Mouse (Mus musculus) thymus, postnatal 36 days (tissue): ENCODE results near the gene Ahctf1.
"Not testable (repeated sequence)": the region's sequence is repeated elsewhere in the genome, so short reads cannot be mapped to it uniquely, and the experiment has no call there.

Experiments
- DNase-seq, 2 experiments: peaks; one replicate each; pipeline ENCODE4 v3.0.0; 2022; ENCODE audit warnings: mixed read lengths in 2 of 2

Gene Ahctf1

GRCm38 (mm10) chr1:179802610-179803512, 619 bp downstream of the Ahctf1 start, which contains the start of gene Gm10518:
Gene Gm10518, plus strand, starts transcription at chr1:179803376.
- peak in 1 of 2 experiments; percentile 67 for DNase-seq

DNA sequence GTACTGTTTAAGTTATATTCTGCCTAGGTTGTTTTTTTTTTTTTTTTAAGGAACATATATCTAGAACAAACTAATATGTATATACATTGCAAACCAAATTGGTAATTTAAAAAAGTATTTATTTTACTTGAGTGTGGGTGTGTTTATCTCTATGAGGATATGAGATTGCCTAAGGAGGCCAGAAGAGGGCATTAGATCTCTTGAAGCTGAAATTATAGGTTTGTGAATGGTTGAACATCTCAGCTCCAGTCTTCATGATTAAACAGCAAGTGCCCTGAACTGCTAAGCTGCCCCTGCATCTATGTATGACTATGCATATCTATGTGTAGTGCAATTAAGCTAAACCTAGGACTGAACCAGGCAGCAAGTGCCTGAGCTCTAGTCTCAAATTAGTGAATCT, 4.7 kb downstream of the Ahctf1 start:
- DNase-seq, result no peak

- DNase-seq, result no peak
Observed at GRCm38 (mm10) chr1:179787281-179787680, 16.2 kb downstream of the Ahctf1 start.

- DNase-seq, result no peak
Observed at GRCm38 (mm10) chr1:179785502-179785901, 18.0 kb downstream of the Ahctf1 start.

GRCm38 (mm10) chr1:179784098-179784497, 19.4 kb downstream of the Ahctf1 start:
- no peak for DNase-seq

DNA sequence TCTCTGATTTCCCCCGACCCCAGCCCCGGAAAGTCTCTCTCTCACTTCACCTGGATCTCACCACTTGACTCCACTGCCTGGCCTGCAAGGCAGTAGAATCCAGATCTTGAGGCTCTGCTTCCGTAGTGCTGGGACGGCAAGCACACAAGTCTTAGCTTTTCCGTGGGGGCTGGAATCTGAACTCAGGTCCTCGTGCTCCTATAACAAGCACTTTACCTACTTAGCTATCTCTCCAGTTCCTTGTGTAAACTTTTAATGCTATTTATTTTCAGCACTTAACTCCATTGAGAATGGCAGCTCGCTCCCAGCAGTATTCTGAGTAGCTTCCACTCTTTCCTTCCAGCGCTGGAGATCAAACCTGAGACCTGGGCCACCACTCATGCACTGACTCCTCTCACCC, 26.6 kb downstream of the Ahctf1 start:
- no peak for DNase-seq

- DNase-seq, result no peak
Observed at GRCm38 (mm10) chr1:179760553-179760952, 42.9 kb downstream of the Ahctf1 start.

- no peak for DNase-seq
Observed at GRCm38 (mm10) chr1:179760086-179760485, 43.4 kb downstream of the Ahctf1 start.

GRCm38 (mm10) chr1:179756477-179756876, 47.0 kb downstream of the Ahctf1 start:
- DNase-seq, result no peak

- no peak for DNase-seq
Observed at GRCm38 (mm10) chr1:179753006-179753405, 50.5 kb downstream of the Ahctf1 start.

DNA sequence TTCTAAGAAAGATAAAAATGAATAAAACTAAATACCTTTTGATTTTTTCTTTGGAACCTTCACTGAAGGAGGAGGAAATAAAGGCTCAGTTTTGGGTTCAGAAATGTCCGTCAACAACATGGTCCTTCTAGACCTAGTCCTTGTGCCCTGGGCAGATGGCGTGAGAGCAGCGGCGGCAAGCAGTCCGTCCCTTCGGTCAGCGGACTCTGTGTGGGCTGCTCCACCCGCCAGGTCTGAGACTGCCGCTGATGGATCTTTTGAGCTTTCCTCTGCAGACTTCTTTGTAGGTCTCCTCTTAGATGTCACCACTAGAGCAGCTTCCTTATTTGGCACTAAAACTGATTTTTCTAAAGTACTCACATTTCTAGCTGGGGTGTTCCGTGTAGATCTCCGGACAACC, 51.2 kb downstream of the Ahctf1 start:
- DNase-seq, result no peak

- DNase-seq, result no peak
Observed at GRCm38 (mm10) chr1:179745171-179745570, 58.3 kb downstream of the Ahctf1 start, which contains the start of gene Kif28. Gene Kif28, minus strand, starts transcription at chr1:179745271.

- DNase-seq, result no peak
Observed at GRCm38 (mm10) chr1:179743593-179744193, 59.8 kb downstream of the Ahctf1 start.

DNA sequence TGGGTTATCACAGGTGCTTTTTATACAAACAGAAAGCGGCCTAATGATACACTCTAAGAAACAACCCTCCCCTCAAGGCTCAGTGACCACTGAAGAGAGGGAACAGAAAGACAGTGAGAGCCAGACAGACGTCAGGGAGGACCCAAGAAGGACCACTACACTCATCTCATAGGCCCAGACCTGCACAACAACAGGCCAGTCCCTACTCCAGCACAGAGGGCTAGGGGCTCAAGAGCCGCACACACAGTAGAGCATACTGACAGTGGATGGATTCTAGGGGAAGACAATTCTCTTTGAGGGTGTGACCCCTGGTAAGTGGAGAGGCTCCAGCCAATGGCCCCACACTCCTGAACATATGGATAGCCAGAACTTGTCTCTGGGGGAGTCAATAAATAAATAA, 67.0 kb downstream of the Ahctf1 start:
- no peak for DNase-seq

DNA sequence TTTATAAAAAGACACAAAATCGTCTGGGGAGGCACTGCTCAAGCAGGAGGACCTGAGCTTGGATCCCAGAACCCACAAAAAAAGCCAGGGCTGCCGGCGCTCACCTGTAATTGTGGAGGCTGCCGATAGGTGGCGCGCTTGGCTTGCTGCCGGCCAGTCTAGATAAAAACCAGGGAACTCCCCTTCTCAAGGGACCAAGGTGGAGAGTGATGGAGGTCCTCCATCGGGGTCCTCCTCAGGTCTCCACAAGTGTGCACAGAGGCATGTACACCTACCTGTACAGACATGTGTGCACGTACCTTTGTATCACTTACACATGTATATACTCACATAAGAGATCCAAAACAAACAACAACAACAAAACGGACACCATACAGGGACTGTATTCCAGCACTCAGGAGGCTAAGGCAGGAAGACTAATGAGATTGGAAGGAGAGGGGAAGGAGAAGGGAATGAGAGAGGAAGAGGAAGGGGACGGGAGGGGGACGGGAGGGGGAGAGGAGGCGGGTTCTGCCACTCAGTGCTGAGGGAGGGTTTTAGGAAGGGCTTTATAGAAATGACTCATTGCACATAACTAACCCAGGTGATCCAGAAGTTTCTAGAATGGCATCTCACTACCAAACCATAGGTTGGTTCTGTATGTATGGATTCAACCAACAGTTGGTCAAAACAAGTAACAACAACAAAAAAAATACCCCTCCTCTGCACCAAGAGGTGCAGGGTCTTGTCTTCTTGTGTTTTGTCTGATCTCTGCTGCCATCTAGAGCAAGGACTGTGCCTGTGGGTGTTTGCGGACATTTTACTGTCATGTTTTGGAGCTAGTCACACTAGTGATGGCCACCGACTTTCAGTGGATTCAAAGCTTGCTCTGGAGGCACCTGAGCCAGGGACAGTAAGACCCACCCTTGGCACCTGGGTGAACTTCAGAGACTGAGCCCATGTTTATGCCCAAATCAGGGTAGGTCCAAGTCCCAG, 68.7 kb downstream of the Ahctf1 start:
- DNase-seq, result peak; percentile 65 to 71

DNA sequence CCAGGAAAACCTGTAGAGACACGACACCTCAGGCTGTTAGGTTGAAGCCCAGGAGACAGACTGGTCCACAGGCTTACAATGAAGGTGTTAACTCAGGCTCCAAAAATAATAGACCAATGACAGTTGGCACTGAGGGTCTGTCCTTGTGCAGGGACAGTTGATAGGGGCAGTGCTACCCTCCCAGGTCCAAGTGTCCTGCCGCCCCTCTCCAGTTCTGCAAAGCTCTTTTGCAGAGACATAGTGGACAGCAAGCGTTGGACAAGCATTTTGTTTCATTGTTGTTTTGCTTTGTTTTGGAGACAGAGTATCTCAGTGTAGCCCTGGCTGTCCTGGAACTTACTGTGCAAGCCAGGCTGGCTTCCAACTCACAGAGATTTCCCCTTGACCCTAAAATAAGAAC, 72.1 kb downstream of the Ahctf1 start:
- no peak for DNase-seq

- no peak for DNase-seq
Observed at GRCm38 (mm10) chr1:179728661-179729060, 74.8 kb downstream of the Ahctf1 start.

DNA sequence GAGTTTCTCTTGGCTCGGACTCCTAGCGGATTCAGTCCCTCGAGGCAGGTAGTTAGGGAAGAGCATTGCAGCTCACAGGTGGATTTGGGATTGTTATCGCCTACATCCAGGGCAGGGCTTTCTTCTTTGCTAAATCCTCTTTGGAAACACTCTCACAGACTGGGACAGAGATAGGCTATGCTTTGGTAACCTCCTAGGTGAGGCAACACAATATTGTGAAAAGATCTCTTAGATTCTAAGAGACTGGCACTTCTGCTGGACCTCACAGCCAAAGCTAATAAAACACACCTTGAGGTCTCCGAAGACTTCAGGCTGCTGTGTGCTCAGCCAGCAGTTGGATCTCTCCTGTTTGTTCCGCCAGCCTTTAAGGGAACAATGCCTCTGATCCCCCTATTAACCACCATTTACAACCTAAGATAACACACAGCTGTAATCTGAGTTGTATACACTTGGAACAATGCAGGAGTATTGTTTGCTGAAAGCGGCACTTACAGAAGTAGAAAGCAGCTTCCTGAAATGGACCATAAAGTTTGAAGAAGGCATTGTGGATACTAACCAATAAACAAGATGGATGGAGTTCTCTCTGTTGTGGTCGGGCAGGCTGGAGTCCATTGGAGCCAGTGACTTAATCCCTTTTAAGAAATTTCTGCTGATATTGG, 80.5 kb downstream of the Ahctf1 start:
- DNase-seq, result no peak

GRCm38 (mm10) chr1:179715786-179716185, 87.7 kb downstream of the Ahctf1 start:
- no peak for DNase-seq

DNA sequence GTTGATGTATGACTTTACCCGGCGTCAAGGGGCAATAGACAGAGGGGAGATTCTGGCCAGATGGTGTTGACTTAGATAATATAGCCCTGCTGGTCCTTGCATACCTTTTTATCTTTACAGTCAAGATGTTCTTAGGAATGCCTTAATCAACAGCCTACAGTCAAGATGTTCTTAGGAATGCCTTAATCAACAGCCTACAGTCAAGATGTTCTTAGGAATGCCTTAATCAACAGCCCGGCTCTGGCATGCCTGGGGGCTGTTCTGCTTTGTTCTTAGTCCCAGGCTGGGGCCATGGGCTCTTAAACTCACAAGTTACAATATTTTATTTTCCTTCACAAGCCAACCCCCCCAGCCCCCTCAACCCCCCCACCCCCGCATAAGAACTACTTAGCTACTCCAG, 88.2 kb downstream of the Ahctf1 start:
- DNase-seq, result not testable (repeated sequence)

DNA sequence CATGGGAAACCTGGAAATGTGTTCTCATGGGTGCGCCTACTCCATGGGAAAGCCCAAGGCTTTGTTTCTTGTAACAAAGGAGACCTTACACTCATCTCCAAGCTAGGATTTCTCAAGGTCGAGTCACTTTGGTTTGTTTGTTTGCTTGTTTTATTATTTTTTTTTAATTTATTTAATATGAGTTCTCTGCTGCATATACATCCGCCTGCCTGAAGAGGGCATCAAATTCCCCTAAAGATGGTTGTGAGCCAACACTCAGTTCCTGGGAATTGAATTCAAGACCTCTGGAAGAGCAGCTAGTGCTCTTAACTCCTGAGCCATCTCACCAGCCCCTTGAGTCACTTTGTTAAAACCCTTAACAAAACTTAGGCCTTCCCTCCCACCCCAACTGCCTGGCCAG, 90.1 kb downstream of the Ahctf1 start:
- DNase-seq, result no peak

GRCm38 (mm10) chr1:179712658-179713057, 90.8 kb downstream of the Ahctf1 start:
- no peak for DNase-seq
